Mouse (Mus musculus): ENCODE data around the gene Hoxa10. TPM values are rescaled to one million over a fixed set of nuclear protein-coding genes. Genes with fewer than 3 reads are reported as not detected.

Hoxa10 gene
- polyA plus RNA-seq, 1 experiment, result 15.8 TPM

DNA sequence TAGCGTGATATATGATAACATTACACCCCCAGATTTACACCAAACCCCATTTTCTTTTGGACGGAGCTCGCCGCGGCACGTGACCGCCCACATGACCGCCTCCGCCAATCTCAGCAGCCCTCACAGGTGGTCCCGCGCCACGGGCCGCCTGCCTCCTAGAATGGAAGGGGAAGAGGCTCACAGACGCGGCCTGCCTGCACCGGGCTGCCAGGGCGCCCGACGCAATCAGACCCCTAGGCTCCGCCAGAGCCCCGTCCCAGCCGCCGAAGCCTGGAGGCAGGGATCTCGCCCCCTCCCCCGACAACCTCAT is 23.2 kb downstream of the Hoxa10 start:
- Histone ChIP-seq H3K4me2 (ENCODE audit: low read depth) (peak overlapping the region; percentile 88), H3K27me3 (ENCODE audit: control insufficient read depth, insufficient read depth, insufficient read length) (no peaks in the 10 kb centered on the region), H3ac (ENCODE audit: control insufficient read depth, insufficient read length) (peak overlapping the region; percentile 46), H3K4me3 (peak overlapping the region; percentile 89), H3K79me2 (ENCODE audit: control insufficient read depth, insufficient read depth) (peaks cover 17% of the 10 kb centered on the region), H3K36me3 (ENCODE audit: control insufficient read depth, insufficient read depth) (no peaks in the 10 kb centered on the region)
- TF ChIP-seq MYOG (IDR thresholded peaks at IDR 0.05; ENCODE audit: control insufficient read depth in 1 of 3, insufficient read depth in 1 of 3, insufficient read length in 2 of 3, low read depth in 2 of 3) (peak in 2 of 3 experiments; percentile 30 to 42), CEBPB (IDR thresholded peaks at IDR 0.05; ENCODE audit: insufficient read depth, poor library complexity, severe bottlenecking) (no peak), MAX (IDR thresholded peaks at IDR 0.05; ENCODE audit: low read depth) (no peak), MYOD1 (IDR thresholded peaks at IDR 0.05; ENCODE audit: control insufficient read depth in 1 of 3, insufficient read length in 2 of 3, low read depth in 2 of 3) (peak in 2 of 3 experiments; percentile 51 to 67), POLR2A (IDR thresholded peaks at IDR 0.05; ENCODE audit: insufficient read length, low read depth) (peak; percentile 84), REST (IDR thresholded peaks at IDR 0.05; ENCODE audit: insufficient read depth, insufficient read length) (no peak), E2F4 (IDR thresholded peaks at IDR 0.05; ENCODE audit: insufficient read depth) (no peak), POLR2AphosphoS2 (IDR thresholded peaks at IDR 0.05; ENCODE audit: insufficient read length, low read depth) (peak; percentile 83), TCF12 (IDR thresholded peaks at IDR 0.05; ENCODE audit: insufficient read depth, poor library complexity, severe bottlenecking) (no peak), SRF (IDR thresholded peaks at IDR 0.05; ENCODE audit: control insufficient read depth, insufficient read length, low read depth) (no peak), TCF3 (IDR thresholded peaks at IDR 0.05; ENCODE audit: insufficient read length, low read depth) (no peak), USF1 (IDR thresholded peaks at IDR 0.05; ENCODE audit: low read depth) (peak; percentile 95)

DNA sequence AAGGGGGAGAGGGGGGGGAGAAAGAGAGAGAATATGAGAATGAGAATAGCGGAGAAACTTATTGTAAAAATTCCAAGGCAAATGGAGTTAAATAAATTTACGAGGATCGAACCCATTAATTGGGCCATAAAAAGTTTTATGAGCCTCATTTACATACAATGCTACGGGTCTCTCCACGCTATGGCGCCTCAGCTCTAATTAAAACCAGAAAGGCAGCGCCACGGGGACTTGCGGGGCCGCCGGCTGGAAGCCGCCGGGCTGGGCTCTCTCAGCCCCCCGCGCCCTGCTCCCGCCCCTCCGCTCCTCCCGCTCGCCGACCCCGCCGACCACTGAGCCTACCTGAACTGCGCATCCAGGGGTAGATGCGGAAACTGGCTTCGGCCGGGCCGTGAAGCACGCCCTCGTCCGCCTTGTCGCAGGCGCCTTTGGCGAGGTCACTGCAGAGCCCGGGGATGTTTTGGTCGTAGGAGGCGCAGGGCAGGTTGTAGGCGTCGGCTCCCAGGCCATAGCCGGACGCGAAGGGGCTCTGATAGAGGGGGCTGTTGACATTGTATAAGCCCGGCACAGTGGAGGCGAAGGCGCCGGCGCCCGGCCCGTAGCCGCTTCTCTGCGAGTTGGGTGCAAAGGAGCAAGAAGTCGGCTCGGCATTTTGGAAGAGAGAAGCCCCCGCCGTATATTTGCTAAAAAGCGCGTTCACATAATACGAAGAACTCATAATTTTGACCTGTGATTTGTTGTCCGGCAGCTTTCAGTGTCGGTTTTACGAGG is 23.8 kb downstream of the Hoxa10 start:
- peak overlapping the region; percentile 46 for H3ac ChIP-seq (ENCODE audit: control insufficient read depth, insufficient read length)
- H3K79me2 ChIP-seq (ENCODE audit: control insufficient read depth, insufficient read depth), result peaks cover 16% of the 10 kb centered on the region
- H3K4me3 ChIP-seq, result peak overlapping the region; percentile 89
- TF ChIP-seq POLR2A (IDR thresholded peaks at IDR 0.05; ENCODE audit: insufficient read length, low read depth) (peak; percentile 67), POLR2AphosphoS2 (IDR thresholded peaks at IDR 0.05; ENCODE audit: insufficient read length, low read depth) (peak; percentile 64), E2F4 (IDR thresholded peaks at IDR 0.05; ENCODE audit: insufficient read depth) (no peak)
- H3K36me3 ChIP-seq (ENCODE audit: control insufficient read depth, insufficient read depth), result no peaks in the 10 kb centered on the region
- peak overlapping the region; percentile 88 for H3K4me2 ChIP-seq (ENCODE audit: low read depth)
- H3K27me3 ChIP-seq (ENCODE audit: control insufficient read depth, insufficient read depth, insufficient read length), result no peaks in the 10 kb centered on the region

GRCm38 (mm10) chr6:52215771-52216535 is 24.7 kb downstream of the Hoxa10 start:
- Histone ChIP-seq H3K36me3 (ENCODE audit: control insufficient read depth, insufficient read depth) (no peaks in the 10 kb centered on the region), H3K27me3 (ENCODE audit: control insufficient read depth, insufficient read depth, insufficient read length) (no peaks in the 10 kb centered on the region), H3K4me3 (peak overlapping the region; percentile 89), H3ac (ENCODE audit: control insufficient read depth, insufficient read length) (no peak overlapping the region), H3K4me2 (ENCODE audit: low read depth) (peak overlapping the region; percentile 88), H3K79me2 (ENCODE audit: control insufficient read depth, insufficient read depth) (peaks cover 22% of the 10 kb centered on the region)
- TF ChIP-seq TCF12 (IDR thresholded peaks at IDR 0.05; ENCODE audit: insufficient read depth, poor library complexity, severe bottlenecking) (no peak), POLR2A (IDR thresholded peaks at IDR 0.05; ENCODE audit: insufficient read length, low read depth) (peak; percentile 7), SRF (IDR thresholded peaks at IDR 0.05; ENCODE audit: control insufficient read depth, insufficient read length, low read depth) (no peak), POLR2AphosphoS2 (IDR thresholded peaks at IDR 0.05; ENCODE audit: insufficient read length, low read depth) (no peak), CEBPB (IDR thresholded peaks at IDR 0.05; ENCODE audit: insufficient read depth, poor library complexity, severe bottlenecking) (no peak)

GRCm38 (mm10) chr6:52215070-52215469 is 25.6 kb downstream of the Hoxa10 start:
- TF ChIP-seq REST (IDR thresholded peaks at IDR 0.05; ENCODE audit: insufficient read depth, insufficient read length) (no peak), MYOD1 (IDR thresholded peaks at IDR 0.05; ENCODE audit: control insufficient read depth in 1 of 3, insufficient read length in 2 of 3, low read depth in 2 of 3) (no peak), TCF3 (IDR thresholded peaks at IDR 0.05; ENCODE audit: insufficient read length, low read depth) (no peak), TCF12 (IDR thresholded peaks at IDR 0.05; ENCODE audit: insufficient read depth, poor library complexity, severe bottlenecking) (no peak), MYOG (IDR thresholded peaks at IDR 0.05; ENCODE audit: control insufficient read depth in 1 of 3, insufficient read depth in 1 of 3, insufficient read length in 2 of 3, low read depth in 2 of 3) (no peak)
- H3K4me2 ChIP-seq (ENCODE audit: low read depth), result peak overlapping the region; percentile 88
- no peak overlapping the region for H3ac ChIP-seq (ENCODE audit: control insufficient read depth, insufficient read length)
- peak overlapping the region; percentile 89 for H3K4me3 ChIP-seq
- no peaks in the 10 kb centered on the region for H3K36me3 ChIP-seq (ENCODE audit: control insufficient read depth, insufficient read depth)
- H3K79me2 ChIP-seq (ENCODE audit: control insufficient read depth, insufficient read depth), result peaks cover 30% of the 10 kb centered on the region
- no peaks in the 10 kb centered on the region for H3K27me3 ChIP-seq (ENCODE audit: control insufficient read depth, insufficient read depth, insufficient read length)

- H3K4me2 ChIP-seq (ENCODE audit: low read depth), result peak overlapping the region; percentile 97
- peaks cover 38% of the 10 kb centered on the region for H3K79me2 ChIP-seq (ENCODE audit: control insufficient read depth, insufficient read depth)
- peak overlapping the region; percentile 67 for H3K4me3 ChIP-seq
- H3K36me3 ChIP-seq (ENCODE audit: control insufficient read depth, insufficient read depth), result no peaks in the 10 kb centered on the region
- H3K27me3 ChIP-seq (ENCODE audit: control insufficient read depth, insufficient read depth, insufficient read length), result no peaks in the 10 kb centered on the region
- TF ChIP-seq MYOD1 (IDR thresholded peaks at IDR 0.05; ENCODE audit: control insufficient read depth in 1 of 3, insufficient read length in 2 of 3, low read depth in 2 of 3) (no peak), TCF3 (IDR thresholded peaks at IDR 0.05; ENCODE audit: insufficient read length, low read depth) (no peak), SRF (IDR thresholded peaks at IDR 0.05; ENCODE audit: control insufficient read depth, insufficient read length, low read depth) (no peak), MYOG (IDR thresholded peaks at IDR 0.05; ENCODE audit: control insufficient read depth in 1 of 3, insufficient read depth in 1 of 3, insufficient read length in 2 of 3, low read depth in 2 of 3) (no peak), TCF12 (IDR thresholded peaks at IDR 0.05; ENCODE audit: insufficient read depth, poor library complexity, severe bottlenecking) (no peak), E2F4 (IDR thresholded peaks at IDR 0.05; ENCODE audit: insufficient read depth) (no peak), MAX (IDR thresholded peaks at IDR 0.05; ENCODE audit: low read depth) (no peak), POLR2A (IDR thresholded peaks at IDR 0.05; ENCODE audit: insufficient read length, low read depth) (no peak)
- no peak overlapping the region for H3ac ChIP-seq (ENCODE audit: control insufficient read depth, insufficient read length)
Measured at GRCm38 (mm10) chr6:52214271-52214670, 26.4 kb downstream of the Hoxa10 start.
